Mouse (Mus musculus): ENCODE results near the gene Calcoco2. TPM values are rescaled to one million over a fixed set of nuclear protein-coding genes. Genes with fewer than 3 reads are reported as not detected.
"Not testable (repeated sequence)": the region's sequence is repeated elsewhere in the genome, so short reads cannot be mapped to it uniquely, and the experiment has no call there.

Calcoco2 gene
- polyA plus RNA-seq, 1 experiment from 2014 or later = not detected

DNA sequence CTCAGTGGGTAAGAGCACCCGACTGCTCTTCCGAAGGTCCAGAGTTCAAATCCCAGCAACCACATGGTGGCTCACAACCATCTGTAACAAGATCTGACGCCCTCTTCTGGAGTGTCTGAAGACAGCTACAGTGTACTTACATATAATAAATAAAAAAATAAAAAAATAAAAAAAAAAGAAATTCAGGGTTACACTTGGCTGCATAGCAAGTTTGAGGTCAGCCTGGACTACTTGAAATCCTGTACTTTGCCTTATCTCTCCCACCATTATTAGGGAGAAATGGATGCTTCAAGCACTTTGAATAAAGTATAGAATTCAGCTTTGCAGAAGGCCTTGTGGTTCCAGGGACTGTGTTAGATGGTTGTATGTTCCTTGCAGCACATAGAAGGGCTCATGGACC lies 5.2 kb upstream of the Calcoco2 start:
- not testable (repeated sequence) for H3K9me3 ChIP-seq; H3K27ac ChIP-seq; H3K9ac ChIP-seq; H3K4me2 ChIP-seq; H3K36me3 ChIP-seq; ATAC-seq (ENCODE audit: insufficient number of reproducible peaks, low FRiP score, low TSS enrichment, low read depth); H3K4me3 ChIP-seq; H3K27me3 ChIP-seq; H3K4me1 ChIP-seq
- 80% methylated on average over 3 of the region's 3 CpGs for WGBS

DNA sequence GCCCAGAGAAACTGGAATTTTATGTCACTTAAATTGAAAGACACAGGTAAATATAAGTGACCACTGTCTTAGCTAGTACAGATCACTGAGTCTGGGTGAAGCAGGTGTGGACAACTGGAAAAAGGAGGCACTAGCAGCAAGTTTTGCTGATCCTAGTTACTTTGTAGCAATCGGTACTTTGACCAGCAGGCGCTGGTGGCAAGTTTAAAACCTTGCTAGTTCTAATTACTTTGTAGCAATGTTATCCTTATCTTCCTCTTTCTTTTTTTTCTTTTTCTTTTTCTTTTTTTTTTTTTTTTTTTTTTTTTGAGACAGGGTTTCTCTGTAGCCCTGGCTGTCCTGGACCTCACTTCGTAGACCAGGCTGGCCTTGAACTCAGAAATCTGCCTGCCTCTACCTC lies 4.4 kb upstream of the Calcoco2 start:
- whole genome bisulfite sequencing = 86% methylated on average over 3 of the region's 3 CpGs
- Histone ChIP-seq H3K9ac (no peak overlapping the region), H3K4me3 (no peak overlapping the region), H3K4me2 (no peak overlapping the region), H3K9me3 (no peaks in the 10 kb centered on the region), H3K36me3 (no peaks in the 10 kb centered on the region), H3K27me3 (no peaks in the 10 kb centered on the region), H3K4me1 (no peaks in the 10 kb centered on the region), H3K27ac (no peak overlapping the region)
- ATAC-seq (ENCODE audit: insufficient number of reproducible peaks, low FRiP score, low TSS enrichment, low read depth) = no peak

- no peak overlapping the region for H3K27ac ChIP-seq
- no peak overlapping the region for H3K9ac ChIP-seq
- no peaks in the 10 kb centered on the region for H3K27me3 ChIP-seq
- no peaks in the 10 kb centered on the region for H3K9me3 ChIP-seq
- 87% methylated on average over 6 of the region's 6 CpGs for WGBS
- H3K36me3 ChIP-seq = no peaks in the 10 kb centered on the region
- H3K4me2 ChIP-seq = no peak overlapping the region
- H3K4me3 ChIP-seq = no peak overlapping the region
- no peaks in the 10 kb centered on the region for H3K4me1 ChIP-seq
- no peak for ATAC-seq (ENCODE audit: insufficient number of reproducible peaks, low FRiP score, low TSS enrichment, low read depth)
These were observed 3.7 kb upstream of the Calcoco2 start for GRCm38 (mm10) chr11:96115416-96115815.

DNA sequence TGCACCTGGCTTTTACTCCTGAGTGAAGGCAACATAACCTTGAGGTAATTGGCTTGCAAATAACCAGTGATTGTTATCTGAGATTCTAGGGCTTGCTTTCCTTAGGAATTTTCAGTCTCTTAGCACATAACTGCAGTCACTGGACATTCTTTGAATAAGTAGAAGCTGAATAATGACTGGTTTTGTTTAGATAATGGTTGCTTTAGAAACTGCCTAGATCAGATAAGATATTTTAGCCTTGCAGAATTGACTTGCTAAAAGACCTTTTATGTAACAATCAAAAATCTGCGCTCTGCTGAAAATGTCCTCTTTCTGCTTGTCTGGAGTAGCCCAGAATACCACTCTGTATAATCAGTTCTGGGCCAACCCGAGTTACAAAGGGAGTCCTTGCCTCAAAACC lies 2.3 kb upstream of the Calcoco2 start:
- Histone ChIP-seq H3K4me2 (no peak overlapping the region), H3K4me1 (no peaks in the 10 kb centered on the region), H3K27ac (no peak overlapping the region), H3K27me3 (no peaks in the 10 kb centered on the region), H3K9me3 (no peaks in the 10 kb centered on the region), H3K9ac (no peak overlapping the region), H3K36me3 (no peaks in the 10 kb centered on the region), H3K4me3 (no peak overlapping the region)
- 70% methylated on average over 2 of the region's 2 CpGs for WGBS
- ATAC-seq (ENCODE audit: insufficient number of reproducible peaks, low FRiP score, low TSS enrichment, low read depth) = no peak

- not testable (repeated sequence) for H3K4me1 ChIP-seq; H3K27ac ChIP-seq; H3K4me2 ChIP-seq; ATAC-seq (ENCODE audit: insufficient number of reproducible peaks, low FRiP score, low TSS enrichment, low read depth); H3K9me3 ChIP-seq; H3K27me3 ChIP-seq; H3K9ac ChIP-seq; H3K4me3 ChIP-seq; H3K36me3 ChIP-seq
- WGBS = 53% methylated on average over 2 of the region's 2 CpGs
These were observed 814 bp downstream of the Calcoco2 start for GRCm38 (mm10) chr11:96110950-96111349.

- 48% methylated on average over 1 of the region's 1 CpGs for WGBS
- Histone ChIP-seq H3K4me2 (no peak overlapping the region), H3K9me3 (no peaks in the 10 kb centered on the region), H3K27me3 (no peaks in the 10 kb centered on the region), H3K9ac (no peak overlapping the region), H3K27ac (no peak overlapping the region), H3K4me3 (no peak overlapping the region), H3K4me1 (no peaks in the 10 kb centered on the region), H3K36me3 (no peaks in the 10 kb centered on the region)
- ATAC-seq (ENCODE audit: insufficient number of reproducible peaks, low FRiP score, low TSS enrichment, low read depth) = no peak
These were observed 3.4 kb downstream of the Calcoco2 start for GRCm38 (mm10) chr11:96108376-96108775.

- no peak overlapping the region for H3K4me3 ChIP-seq
- no peaks in the 10 kb centered on the region for H3K4me1 ChIP-seq
- no peak overlapping the region for H3K27ac ChIP-seq
- no peaks in the 10 kb centered on the region for H3K36me3 ChIP-seq
- no peaks in the 10 kb centered on the region for H3K9me3 ChIP-seq
- no peak overlapping the region for H3K9ac ChIP-seq
- no peak overlapping the region for H3K4me2 ChIP-seq
- no peaks in the 10 kb centered on the region for H3K27me3 ChIP-seq
- 11% methylated on average over 3 of the region's 3 CpGs for WGBS
- no peak for ATAC-seq (ENCODE audit: insufficient number of reproducible peaks, low FRiP score, low TSS enrichment, low read depth)
These were observed 18.4 kb downstream of the Calcoco2 start for GRCm38 (mm10) chr11:96093361-96093760.

GRCm38 (mm10) chr11:96092674-96093291 lies 19.0 kb downstream of the Calcoco2 start:
- Histone ChIP-seq H3K9me3 (no peaks in the 10 kb centered on the region), H3K4me2 (no peak overlapping the region), H3K4me3 (no peak overlapping the region), H3K4me1 (no peaks in the 10 kb centered on the region), H3K36me3 (no peaks in the 10 kb centered on the region), H3K9ac (no peak overlapping the region), H3K27ac (no peak overlapping the region), H3K27me3 (no peaks in the 10 kb centered on the region)
- ATAC-seq (ENCODE audit: insufficient number of reproducible peaks, low FRiP score, low TSS enrichment, low read depth) = no peak
- 33% methylated on average over 7 of the region's 7 CpGs for WGBS

DNA sequence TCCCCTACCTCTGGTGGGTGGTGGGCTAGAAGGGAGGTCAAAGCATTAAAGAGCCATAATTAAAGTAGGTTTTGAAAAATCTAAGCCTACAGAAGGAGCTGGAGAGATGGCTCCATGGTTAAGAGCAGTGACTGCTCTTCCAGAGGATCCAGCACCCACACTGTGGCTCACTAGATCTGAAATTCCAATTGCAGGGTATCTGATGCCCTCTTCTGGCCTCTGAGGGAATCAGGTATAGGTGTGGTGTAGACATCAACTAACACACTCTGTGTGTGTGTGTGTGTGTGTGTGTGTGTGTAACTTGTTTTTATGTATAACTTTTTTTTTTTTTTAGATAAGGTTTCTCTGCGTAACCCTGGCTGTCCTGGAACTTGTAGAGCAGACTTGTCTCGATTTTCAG lies 20.7 kb downstream of the Calcoco2 start:
- no peak overlapping the region for H3K9ac ChIP-seq
- H3K4me3 ChIP-seq = no peak overlapping the region
- H3K27me3 ChIP-seq = no peaks in the 10 kb centered on the region
- H3K4me1 ChIP-seq = no peaks in the 10 kb centered on the region
- H3K36me3 ChIP-seq = no peaks in the 10 kb centered on the region
- WGBS = 74% methylated on average over 2 of the region's 2 CpGs
- H3K9me3 ChIP-seq = no peaks in the 10 kb centered on the region
- no peak for ATAC-seq (ENCODE audit: insufficient number of reproducible peaks, low FRiP score, low TSS enrichment, low read depth)
- H3K4me2 ChIP-seq = no peak overlapping the region
- no peak overlapping the region for H3K27ac ChIP-seq

DNA sequence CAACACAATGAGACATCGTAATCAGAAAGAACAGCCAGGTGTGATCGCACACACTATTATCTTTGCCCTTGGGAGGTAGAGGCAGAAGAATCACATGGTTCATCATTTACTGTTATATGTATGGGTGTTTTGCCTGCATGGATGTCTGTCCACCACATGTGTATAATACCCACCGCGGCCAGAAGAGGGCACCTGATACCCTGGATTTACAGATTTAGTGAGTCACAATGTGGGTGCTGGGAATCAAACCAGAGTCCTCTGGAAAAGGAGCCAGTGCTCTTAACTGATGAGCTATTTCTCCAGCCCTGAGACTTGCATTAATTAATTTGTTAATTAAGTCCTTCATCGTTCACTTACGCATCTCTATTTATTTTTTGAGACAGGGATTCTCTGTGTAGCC lies 23.8 kb downstream of the Calcoco2 start:
- H3K4me3 ChIP-seq = no peak overlapping the region
- no peaks in the 10 kb centered on the region for H3K27me3 ChIP-seq
- H3K27ac ChIP-seq = no peak overlapping the region
- no peak overlapping the region for H3K9ac ChIP-seq
- H3K36me3 ChIP-seq = no peaks in the 10 kb centered on the region
- no peaks in the 10 kb centered on the region for H3K9me3 ChIP-seq
- WGBS = 89% methylated on average over 6 of the region's 6 CpGs
- no peak overlapping the region for H3K4me2 ChIP-seq
- ATAC-seq (ENCODE audit: insufficient number of reproducible peaks, low FRiP score, low TSS enrichment, low read depth) = no peak
- no peaks in the 10 kb centered on the region for H3K4me1 ChIP-seq

GRCm38 (mm10) chr11:96082682-96083081 lies 29.1 kb downstream of the Calcoco2 start:
- WGBS = 77% methylated on average over 3 of the region's 3 CpGs
- no peak overlapping the region for H3K27ac ChIP-seq

GRCm38 (mm10) chr11:96080736-96081135 lies 31.0 kb downstream of the Calcoco2 start:
- no peak for ATAC-seq (ENCODE audit: insufficient number of reproducible peaks, low FRiP score, low TSS enrichment, low read depth)
- Histone ChIP-seq H3K9ac (no peak overlapping the region), H3K4me2 (no peak overlapping the region), H3K27me3 (no peaks in the 10 kb centered on the region), H3K36me3 (no peaks in the 10 kb centered on the region), H3K4me1 (0 out of 2 replicates have a peak, but pooled peaks cover 4% of the 10 kb centered on the region), H3K27ac (no peak overlapping the region), H3K4me3 (no peak overlapping the region), H3K9me3 (no peaks in the 10 kb centered on the region)
- 61% methylated on average over 5 of the region's 5 CpGs for WGBS

More at GRCm38 (mm10) chr11:96082682-96083081, 29.1 kb downstream of the Calcoco2 start:
- no peaks in the 10 kb centered on the region for H3K36me3 ChIP-seq
- H3K27me3 ChIP-seq = no peaks in the 10 kb centered on the region
- H3K4me1 ChIP-seq = no peaks in the 10 kb centered on the region
- no peak for ATAC-seq (ENCODE audit: insufficient number of reproducible peaks, low FRiP score, low TSS enrichment, low read depth)
- H3K4me3 ChIP-seq = no peak overlapping the region
- no peak overlapping the region for H3K9ac ChIP-seq
- no peak overlapping the region for H3K4me2 ChIP-seq
- no peaks in the 10 kb centered on the region for H3K9me3 ChIP-seq
